Mouse (Mus musculus) thymus, postnatal 0 days (tissue): ENCODE data around the gene Olfr548-ps1. TPM values are rescaled to one million over a fixed set of nuclear protein-coding genes. Genes with fewer than 3 reads are reported as not detected.
"Not testable (repeated sequence)": the region's sequence is repeated elsewhere in the genome, so short reads cannot be mapped to it uniquely, and the experiment has no call there.

ENCODE experiments used
- DNase-seq: peaks from one replicate; pipeline ENCODE4 v3.0.0-alpha.2; 2015; ENCODE audit warnings: low spot score
- polyA plus RNA-seq: library from polyadenylated mRNA; unstranded; fragments of >200 nt; fragmentation: Nextera tagmentation; extraction: Ambion mirVana; gene quantifications from 2 replicates; pipeline ENCODE4 v1.2.1, GENCODE M21; 2015

Gene Olfr548-ps1
- not detected in 2 replicates for polyA plus RNA-seq

DNA sequence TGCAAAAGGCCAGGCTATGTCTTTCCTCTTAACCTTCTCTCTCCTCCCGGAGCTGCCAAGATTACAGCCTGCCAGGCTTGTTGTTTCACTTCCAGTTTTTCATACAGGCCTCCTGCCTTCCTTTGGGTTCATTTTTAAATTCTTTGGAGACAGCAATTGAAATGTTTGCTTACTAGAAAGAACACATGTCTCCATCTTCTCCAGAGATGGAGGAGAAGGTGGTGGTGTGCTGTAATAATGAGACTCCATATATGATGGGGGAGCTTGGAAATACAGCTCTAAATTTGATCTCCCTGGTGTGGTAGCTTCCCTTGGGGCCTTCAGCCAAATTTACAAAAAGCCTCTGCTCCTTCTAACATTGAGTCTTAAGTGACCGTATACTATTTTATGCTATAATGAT, at the start of gene Olfr548-ps1:
Olfr548-ps1 (plus strand) TSS at position 301 of the 400 bp plus-strand sequence.
- DNase-seq: no peak

DNA sequence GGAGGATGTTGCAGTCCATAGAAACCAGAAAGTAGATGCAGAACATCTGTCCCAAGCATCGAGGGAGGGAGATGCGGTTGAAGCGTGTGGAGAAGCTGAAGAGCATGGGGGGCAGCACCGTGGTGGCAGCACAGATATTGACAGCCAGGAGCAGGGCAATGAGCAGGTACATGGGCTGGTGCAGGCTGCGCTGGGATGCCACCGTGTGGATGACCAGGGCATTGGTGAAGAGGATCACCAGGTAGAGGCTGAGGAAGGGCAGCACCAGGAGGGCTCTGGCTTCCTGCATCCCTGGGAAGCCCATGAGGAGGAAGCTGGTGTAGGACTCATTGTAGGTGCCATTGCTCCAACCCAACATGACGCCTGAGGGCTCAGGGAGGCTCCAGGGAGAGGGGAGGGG, 46.3 kb upstream of the Olfr548-ps1 start:
- DNase-seq: not testable (repeated sequence)

DNA sequence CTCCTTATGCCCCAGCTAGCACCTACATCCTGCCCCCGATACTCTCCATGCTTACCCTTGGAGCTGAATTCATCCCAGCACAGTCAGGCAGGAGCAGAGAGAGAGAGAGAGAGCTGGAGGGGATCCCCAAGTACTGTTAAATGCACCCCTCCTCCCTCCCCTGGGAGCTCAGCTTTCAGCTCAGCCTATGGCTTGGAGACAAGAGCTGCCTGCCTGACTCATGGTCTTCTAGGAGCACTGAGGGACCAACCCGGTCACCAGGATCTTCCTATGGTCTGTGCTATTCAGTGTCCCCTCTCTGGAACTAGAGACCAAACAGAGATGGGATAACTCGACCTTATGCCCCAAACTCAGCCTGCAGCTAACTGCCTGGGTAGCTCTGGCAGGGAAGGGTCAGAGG, 41.2 kb upstream of the Olfr548-ps1 start, which contains the start of gene Olfr545:
Olfr545 (minus strand) TSS at position 101 of the 400 bp plus-strand sequence.
- no peak for DNase-seq

DNA sequence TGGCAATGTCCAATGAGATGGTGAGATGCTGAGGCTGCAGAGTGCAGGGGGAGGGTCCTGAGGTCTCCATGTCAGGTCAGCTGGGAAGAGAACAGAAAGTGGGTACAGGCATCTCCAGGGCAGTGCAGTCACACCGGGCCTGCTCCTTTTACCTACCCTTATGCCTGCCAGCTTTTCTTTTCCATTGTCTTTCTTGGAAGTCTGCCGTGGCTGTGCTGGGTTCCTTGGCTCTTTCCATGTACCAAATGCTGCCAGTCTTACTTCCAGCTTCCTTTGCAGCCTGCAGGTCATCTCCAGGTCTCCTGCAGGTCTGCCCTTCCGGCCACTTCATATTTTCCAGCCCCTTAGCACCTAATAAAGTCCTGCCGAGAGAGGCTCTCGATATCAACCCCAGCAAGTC, 38.7 kb upstream of the Olfr548-ps1 start:
- DNase-seq: no peak

DNA sequence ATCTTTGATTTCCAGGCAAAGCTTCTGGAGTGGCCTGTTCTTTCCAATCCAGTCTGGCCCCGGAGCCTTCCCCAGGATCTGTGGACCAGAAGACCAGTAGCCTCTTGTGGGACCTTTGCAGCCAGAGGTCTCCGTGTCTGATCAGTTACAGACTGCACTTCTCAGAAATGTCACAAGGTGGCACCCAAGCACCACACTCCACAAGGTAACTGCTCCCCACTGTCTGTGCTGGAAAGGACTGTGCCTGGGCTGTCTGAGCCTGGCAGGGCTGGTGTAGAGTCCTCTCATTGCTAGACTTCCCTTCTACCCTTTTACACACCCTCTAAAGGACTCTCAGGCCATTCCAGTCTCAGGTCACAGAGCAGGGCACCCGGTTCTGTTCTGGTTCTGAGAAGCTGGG, 33.8 kb upstream of the Olfr548-ps1 start:
- peak; percentile 67 for DNase-seq

DNA sequence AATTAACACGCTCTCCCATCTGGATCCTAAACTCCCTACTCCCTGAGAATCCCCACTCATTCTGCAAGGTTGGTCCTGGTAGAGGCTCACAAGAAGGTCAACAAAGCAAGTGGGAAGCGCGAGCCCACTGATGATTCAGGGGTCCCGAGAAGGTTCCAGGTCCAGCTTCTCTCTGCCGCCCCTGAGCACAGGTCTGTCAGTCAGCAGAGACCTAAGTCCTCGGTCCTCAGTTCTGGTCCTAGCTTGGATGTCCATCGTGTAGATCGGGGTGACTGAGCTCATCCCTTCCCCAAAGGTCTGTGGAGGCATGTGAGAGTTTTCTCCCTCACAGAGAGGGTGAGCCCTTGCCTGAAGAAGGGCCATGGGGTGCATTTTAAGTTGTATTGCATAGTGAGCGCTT, 32.6 kb upstream of the Olfr548-ps1 start:
- DNase-seq: no peak

DNA sequence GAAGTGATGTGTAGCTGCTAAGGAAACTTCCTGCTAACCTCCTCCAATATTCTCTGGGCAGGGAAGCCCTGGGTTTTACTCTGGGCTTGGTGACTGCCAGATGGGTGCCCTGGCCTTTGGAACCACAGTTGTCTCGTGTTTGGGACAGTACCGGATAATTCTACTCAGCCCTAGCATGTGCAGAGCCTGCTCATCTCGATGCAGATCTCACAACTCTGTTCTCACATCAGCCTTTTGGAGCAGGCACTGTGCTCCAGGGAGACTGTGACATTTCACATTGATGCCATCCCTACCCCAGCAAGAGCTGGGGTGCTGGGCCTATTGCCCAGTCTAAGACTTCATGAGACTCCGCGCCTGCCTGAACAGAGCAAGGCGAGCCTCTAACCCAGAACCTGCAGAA, 32.0 kb upstream of the Olfr548-ps1 start:
- DNase-seq: no peak

DNA sequence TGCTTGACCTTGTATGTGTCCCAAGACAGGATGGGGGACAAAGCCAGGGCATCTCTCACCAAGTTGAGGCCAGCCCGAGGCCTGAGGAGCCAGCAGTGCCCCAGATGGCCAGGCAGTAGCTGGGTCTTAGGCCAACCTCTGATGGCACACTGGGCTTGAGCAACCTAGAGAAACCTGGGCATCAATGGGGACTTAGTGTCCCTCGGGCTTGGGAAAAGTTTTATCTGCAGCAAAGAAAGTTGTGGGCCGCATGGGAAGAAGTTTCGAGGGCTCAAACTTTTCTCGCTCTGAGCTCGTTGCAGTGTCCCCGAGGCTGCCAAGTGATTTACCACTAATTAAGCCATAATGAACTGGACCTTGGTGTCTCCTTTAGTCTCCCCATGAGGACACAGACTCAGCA, 31.0 kb upstream of the Olfr548-ps1 start:
- DNase-seq: no peak

DNA sequence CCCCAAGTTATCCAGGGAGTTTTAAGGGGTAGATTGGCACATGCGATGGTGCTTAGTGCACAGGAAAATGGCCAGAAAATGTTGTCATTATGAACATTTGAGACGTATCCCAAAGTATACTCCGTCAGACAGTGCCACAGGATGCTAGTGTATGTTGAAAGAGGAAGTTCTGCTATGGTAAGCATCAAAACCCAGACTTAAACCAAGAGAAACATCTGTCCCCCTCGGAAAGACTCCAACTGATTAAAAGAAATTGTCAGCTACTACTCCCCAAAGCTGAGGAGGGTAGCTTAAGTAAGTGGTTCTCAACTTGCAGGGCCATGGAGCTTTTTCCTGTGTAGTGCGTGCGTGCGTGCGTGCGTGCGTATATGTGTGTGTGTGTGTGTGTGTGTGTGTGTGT, 28.8 kb upstream of the Olfr548-ps1 start:
- DNase-seq: no peak

DNA sequence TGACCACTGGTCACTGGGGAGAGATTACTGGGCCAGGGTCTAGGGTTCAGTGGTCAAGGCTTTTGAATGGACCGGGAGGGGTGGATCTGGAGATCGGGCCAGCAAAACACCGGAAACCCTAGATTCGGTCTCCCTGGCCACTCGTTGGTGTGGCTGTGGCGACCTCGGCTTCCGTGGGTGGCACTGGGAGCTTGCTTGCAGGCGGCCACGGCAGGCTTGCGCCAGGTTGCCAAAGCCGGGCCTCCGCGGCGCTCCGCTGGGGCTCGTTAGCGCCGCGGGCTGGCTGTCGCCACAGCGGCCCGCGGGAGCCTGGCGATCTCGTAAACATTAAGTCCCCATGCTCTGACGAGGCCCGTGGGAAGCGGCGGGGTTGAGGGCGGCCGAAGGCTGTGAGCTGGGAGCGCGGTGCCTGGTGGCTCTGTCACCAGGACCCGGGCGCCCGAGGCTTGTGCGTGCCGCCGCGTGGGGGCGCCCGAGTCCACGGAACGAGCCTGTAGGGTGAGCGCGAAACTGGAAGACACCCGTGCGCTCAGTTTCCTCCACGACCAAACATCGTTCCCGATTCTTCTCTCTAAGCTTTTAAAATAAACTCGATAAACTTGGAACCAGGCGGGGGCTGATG, 27.8 kb upstream of the Olfr548-ps1 start:
- peak; percentile 87 for DNase-seq

DNA sequence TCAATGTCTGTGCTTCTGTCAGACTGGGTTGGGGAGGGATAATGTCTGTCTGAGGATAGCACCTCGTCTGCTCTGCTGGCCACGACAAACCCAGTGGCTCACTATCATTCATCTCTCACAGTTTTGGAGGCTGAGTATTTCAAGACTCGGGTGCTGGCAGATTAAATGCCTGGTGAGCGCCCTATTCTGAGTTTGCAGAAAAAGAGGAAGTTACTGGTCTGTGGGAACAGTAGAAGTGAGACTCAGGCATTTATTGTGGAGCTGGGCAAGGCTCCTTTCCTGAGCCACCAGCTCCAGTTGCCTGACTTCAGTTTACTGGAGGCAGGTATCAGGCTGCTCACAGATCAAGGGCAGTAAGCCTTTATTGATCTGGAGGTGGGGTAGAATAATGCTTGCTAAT, 26.6 kb upstream of the Olfr548-ps1 start:
- DNase-seq: no peak

DNA sequence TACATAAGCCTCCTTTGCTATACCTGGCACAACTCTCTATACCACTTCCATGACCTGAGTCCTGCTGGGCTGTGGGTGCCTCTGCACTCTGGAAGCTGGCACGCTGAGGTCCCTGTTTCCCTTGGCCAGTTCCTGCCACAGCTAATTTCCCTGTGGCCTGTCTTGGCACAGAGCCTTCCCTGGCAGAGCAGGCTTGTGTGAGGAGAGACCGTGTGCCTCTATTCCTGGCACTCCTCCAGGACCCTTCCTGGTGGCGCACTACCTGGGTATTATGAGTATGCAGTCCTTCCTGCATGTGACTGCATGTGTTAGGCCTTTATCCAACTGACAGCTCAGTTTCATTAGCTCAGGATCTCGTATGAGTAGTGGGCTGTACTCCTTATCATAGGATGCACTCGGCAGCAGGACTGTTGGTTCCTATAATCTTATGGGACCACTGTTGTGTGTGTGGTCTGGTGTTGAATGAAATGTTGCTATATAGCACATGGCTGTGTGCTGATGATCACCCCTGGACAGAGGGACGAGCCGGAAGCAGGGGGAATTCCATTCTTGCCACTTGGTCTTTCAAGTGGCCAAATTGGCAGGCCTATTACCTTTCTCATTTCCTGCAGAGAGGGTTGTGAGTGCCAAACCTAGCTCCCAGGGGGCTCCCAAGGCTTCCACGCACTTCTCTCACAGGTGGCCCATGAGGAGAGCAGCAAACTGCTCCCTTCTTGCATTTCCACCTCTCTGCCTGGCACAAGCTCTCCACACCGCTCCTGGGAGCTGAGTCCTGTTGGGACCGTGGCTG, 24.2 kb upstream of the Olfr548-ps1 start:
- DNase-seq: no peak

DNA sequence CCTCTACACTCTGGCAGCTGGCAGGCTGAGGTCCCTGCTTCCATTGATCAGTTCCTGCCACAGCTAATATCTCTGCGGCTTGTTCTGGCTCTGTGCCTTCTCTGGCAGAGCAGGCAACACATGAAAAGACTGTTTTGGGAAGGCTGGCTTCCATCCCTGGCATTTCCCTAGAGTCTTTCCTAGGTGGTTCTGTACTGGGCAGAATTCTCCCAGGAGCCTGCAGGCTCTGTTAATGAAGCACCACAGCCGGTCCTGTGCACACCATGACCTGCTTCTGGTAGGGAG, 23.7 kb upstream of the Olfr548-ps1 start:
- DNase-seq: no peak

DNA sequence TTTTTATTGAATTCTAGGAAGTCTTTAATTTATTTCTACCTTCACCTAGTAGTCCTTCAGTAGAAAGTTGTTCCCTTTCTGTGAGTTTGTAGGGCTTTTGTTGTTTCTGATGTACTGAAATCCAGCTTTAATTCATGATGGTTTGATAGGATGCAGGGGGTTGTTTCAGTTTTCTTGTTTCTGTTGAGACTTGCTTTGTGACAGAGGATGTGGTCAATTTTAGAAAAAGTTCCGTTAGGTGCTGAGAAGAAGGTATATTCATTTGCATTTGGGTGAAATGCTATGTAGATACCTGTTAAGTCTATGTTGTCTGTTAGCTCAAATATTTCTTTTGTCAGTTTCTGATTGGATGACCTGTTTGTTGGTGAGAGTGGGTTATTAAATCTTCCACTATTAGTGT, 11.6 kb upstream of the Olfr548-ps1 start:
- peak; percentile 34 for DNase-seq

DNA sequence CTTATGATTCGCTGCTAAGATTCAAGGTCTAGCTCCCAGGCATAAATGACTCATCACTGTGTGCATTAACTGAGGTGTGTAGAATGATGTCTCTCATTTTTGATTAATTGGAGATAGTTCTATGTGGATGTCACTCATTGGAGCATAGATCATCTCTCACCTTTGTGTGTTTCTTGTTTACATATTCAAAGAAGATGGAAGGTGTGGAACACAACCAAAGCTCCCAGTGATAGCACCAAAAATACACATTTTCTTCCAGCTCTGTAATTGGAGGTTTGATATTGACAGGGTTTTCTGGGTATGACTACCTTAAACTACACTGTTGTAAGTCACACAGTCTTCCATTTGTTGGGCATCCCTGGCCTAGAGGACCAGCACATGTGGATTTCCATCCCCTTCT, 6.2 kb upstream of the Olfr548-ps1 start, which contains the start of gene Olfr547:
Olfr547 (plus strand) TSS at position 301 of the 400 bp plus-strand sequence.
- no peak for DNase-seq

DNA sequence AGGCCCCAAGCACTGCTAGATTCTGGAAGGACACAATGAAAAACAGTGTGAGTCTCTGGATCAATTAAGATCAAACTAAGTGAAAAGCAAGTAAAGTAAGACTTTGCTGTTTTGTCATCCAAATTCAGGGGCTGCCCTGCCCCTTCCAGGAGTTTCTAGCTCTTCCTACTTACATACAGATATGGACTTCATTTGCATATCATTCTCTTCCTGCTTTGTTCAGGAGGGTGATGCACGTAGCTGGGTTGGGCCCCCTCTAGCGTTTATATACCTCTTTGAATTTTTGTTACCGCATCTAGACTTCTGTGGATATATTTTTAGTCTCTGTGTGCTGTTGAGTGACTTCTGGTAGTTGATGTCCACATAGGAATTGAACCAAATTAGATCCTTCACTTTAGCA, 555 bp downstream of the Olfr548-ps1 start:
- peak; percentile 22 for DNase-seq

DNA sequence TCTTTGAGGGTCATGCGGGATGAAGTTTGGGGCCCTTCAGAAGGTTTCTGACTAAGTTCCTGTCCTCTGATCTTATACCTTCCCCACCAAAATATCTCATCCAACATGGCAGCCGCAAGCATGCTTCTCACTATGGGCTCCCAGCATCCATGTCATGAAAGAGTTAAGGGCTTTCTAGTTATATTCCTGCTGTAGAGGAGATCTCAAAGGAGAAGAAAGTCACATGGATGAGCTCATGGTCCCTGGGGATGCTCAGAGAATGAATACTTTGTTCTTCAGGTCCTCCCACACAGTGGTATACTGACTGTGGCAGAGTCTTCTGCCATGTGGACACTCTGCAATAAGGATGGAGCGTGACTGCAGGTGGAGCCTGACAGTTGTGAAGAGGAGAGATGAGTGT, 8.9 kb downstream of the Olfr548-ps1 start, which contains the start of gene Olfr549:
Olfr549 (plus strand) TSS at position 301 of the 400 bp plus-strand sequence.
- no peak for DNase-seq

DNA sequence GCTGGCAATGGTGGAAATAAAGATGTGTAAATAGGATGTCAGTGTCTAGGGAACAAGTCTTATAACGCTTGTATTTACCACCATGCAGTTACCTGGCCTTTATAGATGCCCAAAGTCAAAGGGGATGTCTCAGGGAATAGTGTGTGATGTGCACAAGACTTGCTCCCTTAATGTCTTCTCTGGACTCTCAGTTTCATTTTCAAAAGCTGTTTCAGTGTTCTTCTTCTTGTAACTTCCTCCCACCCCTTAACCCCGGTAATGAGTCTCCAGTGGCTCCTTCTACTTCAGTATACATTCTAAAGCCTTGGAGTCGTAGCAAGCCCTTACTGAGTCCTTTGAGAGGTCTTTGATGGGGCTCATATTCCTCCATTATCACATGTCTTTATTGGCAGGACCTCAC, 12.6 kb downstream of the Olfr548-ps1 start:
- DNase-seq: no peak

DNA sequence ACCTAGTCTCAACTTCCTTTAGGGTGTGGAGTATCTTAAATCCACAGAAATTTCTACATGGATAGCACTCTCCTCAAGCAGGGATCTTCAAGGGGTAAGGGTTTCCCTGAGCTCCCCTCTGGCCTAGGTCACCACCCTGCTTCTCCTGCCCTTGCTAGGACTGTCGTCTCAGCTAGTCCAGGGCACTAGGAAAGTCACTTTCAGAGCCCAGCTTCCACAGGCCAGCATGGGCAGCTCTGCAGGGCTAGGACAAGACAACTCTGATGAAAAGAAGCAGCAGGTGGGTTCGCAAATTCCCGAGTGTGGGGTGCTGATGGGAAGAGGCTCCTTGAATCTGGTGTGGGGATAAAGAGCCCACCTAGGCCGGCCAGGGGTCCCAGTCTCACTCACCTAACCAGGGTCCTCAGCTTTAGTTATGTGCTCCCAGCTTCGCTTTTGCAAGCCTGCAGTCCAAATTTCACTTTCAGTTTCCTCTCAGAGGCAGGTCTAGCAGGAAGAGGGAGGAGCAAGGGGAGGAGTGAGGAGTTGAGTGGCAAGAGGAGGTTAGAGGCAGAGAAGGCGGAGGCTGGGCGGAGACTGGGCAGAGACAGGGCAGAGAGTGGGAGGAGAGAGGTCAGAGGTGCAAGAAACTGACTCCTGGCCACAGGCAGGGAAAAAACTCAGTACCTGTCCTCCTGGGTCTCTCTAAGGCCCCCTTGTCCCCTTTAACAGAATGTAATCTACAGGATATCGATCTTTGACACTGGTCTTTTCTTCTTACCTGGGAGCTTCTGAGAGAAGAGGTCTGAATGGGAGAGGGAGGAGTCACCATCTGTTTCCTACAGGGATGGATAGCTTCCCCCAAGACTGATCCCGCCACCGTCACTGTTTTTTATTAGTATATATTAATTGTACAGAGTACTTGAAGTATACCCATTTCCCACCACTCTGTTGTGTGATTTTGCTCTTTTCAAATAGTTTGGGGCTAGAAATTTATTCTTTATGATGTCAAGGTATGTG, 24.6 kb downstream of the Olfr548-ps1 start, which contains the start of gene Trim21:
Trim21 (minus strand) TSS at position 488 of the 999 bp plus-strand sequence.
- peak; percentile 87 for DNase-seq

DNA sequence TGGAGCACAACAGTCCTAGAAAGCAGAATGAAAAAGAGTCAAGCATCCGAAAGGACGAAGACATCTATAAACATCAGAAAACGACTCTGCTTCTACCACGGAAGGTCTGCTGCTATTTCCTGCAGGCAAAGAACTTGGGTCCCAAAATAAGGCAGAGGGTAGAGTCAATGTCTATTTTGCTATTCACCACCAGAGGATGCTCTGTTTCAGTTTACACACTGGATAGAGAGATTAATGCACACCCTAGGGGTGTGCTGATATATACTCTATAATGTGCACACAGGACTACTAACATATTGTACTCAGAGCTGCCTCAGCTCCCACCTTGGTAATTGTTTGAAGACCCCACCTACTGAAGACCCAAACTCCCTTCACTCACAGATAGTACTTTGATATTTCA, 25.5 kb downstream of the Olfr548-ps1 start:
- DNase-seq: no peak

DNA sequence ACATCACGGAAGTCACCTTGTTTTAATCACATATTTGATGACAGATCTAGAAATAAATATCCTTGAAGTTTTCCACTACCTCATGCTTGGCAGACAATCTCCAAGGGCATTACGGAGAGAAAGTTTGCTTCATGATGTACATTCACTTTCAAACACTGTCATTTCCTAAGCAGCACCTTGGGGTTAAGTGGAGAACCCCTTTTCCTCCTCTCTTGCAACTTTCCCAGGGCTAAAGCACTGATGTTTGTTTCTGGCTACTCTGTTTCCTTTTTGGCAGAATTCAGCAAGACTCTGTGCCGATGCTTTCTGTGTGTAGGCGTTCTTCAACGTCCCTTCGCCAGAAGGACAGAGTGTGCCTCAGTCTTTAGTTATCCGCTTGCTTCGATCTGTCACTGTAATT, 30.4 kb downstream of the Olfr548-ps1 start, which contains the start of gene Olfr550:
Olfr550 (plus strand) TSS at position 301 of the 400 bp plus-strand sequence.
- no peak for DNase-seq
